Mouse (Mus musculus): ENCODE results near the gene Lamtor4. TPM values are rescaled to one million over a fixed set of nuclear protein-coding genes. Genes with fewer than 3 reads are reported as not detected.

The Lamtor4 gene
- polyA plus RNA-seq, 1 experiment from 2014 or later = 47.7 TPM

- Histone ChIP-seq H3K4me3 (ENCODE audit: low read length) (no peak overlapping the region), H3K27ac (ENCODE audit: low read depth, low read length) (no peak overlapping the region), H3K9ac (ENCODE audit: low read depth, low read length) (no peak overlapping the region), H3K4me2 (replicated peaks; ENCODE audit: low read depth, low read length) (no peak overlapping the region), H3K9me3 (ENCODE audit: control insufficient read depth, low read length) (no peaks in the 10 kb centered on the region), H3K4me1 (ENCODE audit: control insufficient read depth, insufficient read depth, low read length) (no peaks in the 10 kb centered on the region), H3K27me3 (ENCODE audit: control insufficient read depth, insufficient read depth, low read length) (no peaks in the 10 kb centered on the region), H3K36me3 (ENCODE audit: control insufficient read depth, insufficient read depth, low read length) (no peaks in the 10 kb centered on the region)
- no peak for ATAC-seq (ENCODE audit: low FRiP score, low TSS enrichment)
- 80% methylated on average over 1 of the region's 1 CpGs for WGBS
Observed at GRCm38 (mm10) chr5:138291638-138292037, 36.4 kb downstream of the Lamtor4 start.

- no peaks in the 10 kb centered on the region for H3K36me3 ChIP-seq (ENCODE audit: control insufficient read depth, insufficient read depth, low read length)
- no peaks in the 10 kb centered on the region for H3K27me3 ChIP-seq (ENCODE audit: control insufficient read depth, insufficient read depth, low read length)
- ATAC-seq (ENCODE audit: low FRiP score, low TSS enrichment) = no peak
- H3K4me1 ChIP-seq (ENCODE audit: control insufficient read depth, insufficient read depth, low read length) = no peaks in the 10 kb centered on the region
- no peak overlapping the region for H3K27ac ChIP-seq (ENCODE audit: low read depth, low read length)
- no peak overlapping the region for H3K4me2 ChIP-seq (replicated peaks; ENCODE audit: low read depth, low read length)
- H3K4me3 ChIP-seq (ENCODE audit: low read length) = no peak overlapping the region
- no peaks in the 10 kb centered on the region for H3K9me3 ChIP-seq (ENCODE audit: control insufficient read depth, low read length)
- no peak overlapping the region for H3K9ac ChIP-seq (ENCODE audit: low read depth, low read length)
Observed at GRCm38 (mm10) chr5:138294158-138294557, 38.9 kb downstream of the Lamtor4 start.

GRCm38 (mm10) chr5:138299613-138300012, 44.3 kb downstream of the Lamtor4 start:
- Histone ChIP-seq H3K4me2 (replicated peaks; ENCODE audit: low read depth, low read length) (no peak overlapping the region), H3K27me3 (ENCODE audit: control insufficient read depth, insufficient read depth, low read length) (no peaks in the 10 kb centered on the region), H3K9me3 (ENCODE audit: control insufficient read depth, low read length) (no peaks in the 10 kb centered on the region), H3K9ac (ENCODE audit: low read depth, low read length) (no peak overlapping the region), H3K4me1 (ENCODE audit: control insufficient read depth, insufficient read depth, low read length) (no peaks in the 10 kb centered on the region), H3K36me3 (ENCODE audit: control insufficient read depth, insufficient read depth, low read length) (no peaks in the 10 kb centered on the region), H3K4me3 (ENCODE audit: low read length) (no peak overlapping the region), H3K27ac (ENCODE audit: low read depth, low read length) (no peak overlapping the region)
- WGBS = 83% methylated on average over 2 of the region's 2 CpGs
- ATAC-seq (ENCODE audit: low FRiP score, low TSS enrichment) = no peak

Other genes starting within 250 kb of the Lamtor4 start
- gene Smok3a, start 234.2 kb upstream of the Lamtor4 start, polyA plus RNA-seq (2014; fragmentation: Nextera tagmentation; extraction: Ambion mirVana) = not detected in 2 replicates
- not detected in 2 replicates for gene Smok3b, start 234.1 kb upstream of the Lamtor4 start, polyA plus RNA-seq (2014; fragmentation: Nextera tagmentation; extraction: Ambion mirVana)
- gene Smok3c, start 202.3 kb upstream of the Lamtor4 start, polyA plus RNA-seq (2014; fragmentation: Nextera tagmentation; extraction: Ambion mirVana) = not detected in 2 replicates
- gene Zkscan1, start 170.4 kb upstream of the Lamtor4 start, polyA plus RNA-seq (2014; fragmentation: Nextera tagmentation; extraction: Ambion mirVana) = 16.5 and 33.7 TPM in 2 replicates
- 52.6 and 65.1 TPM in 2 replicates for gene Zscan21, start 138.6 kb upstream of the Lamtor4 start, polyA plus RNA-seq (2014; fragmentation: Nextera tagmentation; extraction: Ambion mirVana)
- gene Zfp113, start 99.7 kb upstream of the Lamtor4 start, polyA plus RNA-seq (2014; fragmentation: Nextera tagmentation; extraction: Ambion mirVana) = 13.4 and 26.1 TPM in 2 replicates
- gene Cops6, start 94.4 kb upstream of the Lamtor4 start, polyA plus RNA-seq (2014; fragmentation: Nextera tagmentation; extraction: Ambion mirVana) = 253 and 294 TPM in 2 replicates
- gene Ap4m1, start 83.5 kb upstream of the Lamtor4 start, polyA plus RNA-seq (2014; fragmentation: Nextera tagmentation; extraction: Ambion mirVana) = 18.1 and 22.6 TPM in 2 replicates
- gene Mcm7, start 83.1 kb upstream of the Lamtor4 start, polyA plus RNA-seq (2014; fragmentation: Nextera tagmentation; extraction: Ambion mirVana) = 176 and 241 TPM in 2 replicates
- 80.9 and 109 TPM in 2 replicates for gene Taf6, start 68.0 kb upstream of the Lamtor4 start, polyA plus RNA-seq (2014; fragmentation: Nextera tagmentation; extraction: Ambion mirVana)
- gene Cnpy4, start 68.0 kb upstream of the Lamtor4 start, polyA plus RNA-seq (2014; fragmentation: Nextera tagmentation; extraction: Ambion mirVana) = 57.8 and 61.5 TPM in 2 replicates
- 9.7 and 10.2 TPM in 2 replicates for gene Mblac1, start 61.2 kb upstream of the Lamtor4 start, polyA plus RNA-seq (2014; fragmentation: Nextera tagmentation; extraction: Ambion mirVana)
- 0.07 TPM in 1 of 2 replicates, not detected in the other for gene Nxpe5, start 29.6 kb upstream of the Lamtor4 start, polyA plus RNA-seq (2014; fragmentation: Nextera tagmentation; extraction: Ambion mirVana)
- gene BC037034, start 8.6 kb downstream of the Lamtor4 start, polyA plus RNA-seq (2014; fragmentation: Nextera tagmentation; extraction: Ambion mirVana) = 5.4 and 6.8 TPM in 2 replicates
- gene Gal3st4, start 17.4 kb downstream of the Lamtor4 start, polyA plus RNA-seq (2014; fragmentation: Nextera tagmentation; extraction: Ambion mirVana) = 2.4 and 3.3 TPM in 2 replicates
- gene Gm43720, start 24.5 kb downstream of the Lamtor4 start, polyA plus RNA-seq (2014; fragmentation: Nextera tagmentation; extraction: Ambion mirVana) = not detected in 2 replicates
- 5.1 and 7.9 TPM in 2 replicates for gene Gpc2, start 24.5 kb downstream of the Lamtor4 start, polyA plus RNA-seq (2014; fragmentation: Nextera tagmentation; extraction: Ambion mirVana)
- 3.1 and 4.5 TPM in 2 replicates for gene Stag3, start 24.8 kb downstream of the Lamtor4 start, polyA plus RNA-seq (2014; fragmentation: Nextera tagmentation; extraction: Ambion mirVana)
- gene Pvrig, start 86.5 kb downstream of the Lamtor4 start, polyA plus RNA-seq (2014; fragmentation: Nextera tagmentation; extraction: Ambion mirVana) = not detected in 2 replicates
- gene Zfp157, start 186.0 kb downstream of the Lamtor4 start, polyA plus RNA-seq (2014; fragmentation: Nextera tagmentation; extraction: Ambion mirVana) = 39.6 and 46.8 TPM in 2 replicates